Mouse (Mus musculus): ENCODE measurements at regions not wholly inside any gene's neighbourhood (a gene's known extent, or its start where the extent isn't known, plus 50 kb on each side); places are given as distances from the start of the nearest gene placed in this dataset.
A peak's percentile ranks its signal among the peaks of the same experiment; 100 is the strongest.

- DNase-seq (ENCODE audit: low read depth in 2 of 2, low spot score in 2 of 2): no peak
Measured at GRCm38 (mm10) chr1:183619451-183620059, 201.5 kb downstream of the Hhipl2 start.

GRCm38 (mm10) chr1:183622341-183622740, 204.3 kb downstream of the Hhipl2 start:
- DNase-seq (ENCODE audit: low read depth in 2 of 2, low spot score in 2 of 2): no peak

- DNase-seq (ENCODE audit: low read depth in 2 of 2, low spot score in 2 of 2): no peak
Measured at GRCm38 (mm10) chr1:183624266-183624665, 206.3 kb downstream of the Hhipl2 start.

DNA sequence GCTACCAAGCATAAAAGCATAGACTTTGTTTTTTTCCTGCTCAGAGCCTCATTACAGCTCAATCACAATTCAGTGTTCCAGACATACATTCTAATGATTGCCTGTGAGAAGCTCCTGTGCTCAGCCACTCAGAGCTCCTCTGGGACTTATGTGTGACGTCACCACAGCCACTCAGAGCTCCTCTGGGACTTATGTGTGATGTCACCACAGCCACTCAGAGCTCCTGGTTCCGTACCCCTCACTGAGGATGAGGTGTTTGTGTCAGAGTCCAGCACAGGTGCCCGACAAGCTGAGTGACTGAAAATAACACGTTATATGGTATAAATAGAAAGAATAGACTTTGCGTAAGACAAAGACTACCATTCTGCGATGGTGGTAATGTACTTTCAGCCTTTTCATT, 215.8 kb downstream of the Hhipl2 start:
- DNase-seq (ENCODE audit: low read depth in 2 of 2, low spot score in 2 of 2): no peak

DNA sequence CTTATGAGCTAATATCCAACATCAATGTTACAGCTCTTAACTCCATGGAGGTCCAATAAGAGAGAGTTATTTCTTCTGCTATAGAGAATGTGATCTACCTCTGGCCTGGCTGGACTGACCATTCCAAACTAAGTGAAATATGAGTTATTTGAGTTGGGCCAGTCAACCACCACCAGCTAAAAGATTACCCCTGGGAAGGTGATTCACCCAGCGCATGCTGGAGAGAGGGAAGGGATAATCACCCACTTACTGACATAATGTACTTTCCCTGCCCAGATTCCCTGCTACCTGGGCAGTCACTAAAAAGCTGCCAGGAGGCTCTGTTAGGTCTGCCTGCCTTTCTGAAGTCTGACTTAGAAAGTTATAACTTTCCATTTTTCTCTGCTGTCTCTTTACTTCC, 216.8 kb downstream of the Hhipl2 start:
- DNase-seq (ENCODE audit: low read depth in 2 of 2, low spot score in 2 of 2): no peak

DNA sequence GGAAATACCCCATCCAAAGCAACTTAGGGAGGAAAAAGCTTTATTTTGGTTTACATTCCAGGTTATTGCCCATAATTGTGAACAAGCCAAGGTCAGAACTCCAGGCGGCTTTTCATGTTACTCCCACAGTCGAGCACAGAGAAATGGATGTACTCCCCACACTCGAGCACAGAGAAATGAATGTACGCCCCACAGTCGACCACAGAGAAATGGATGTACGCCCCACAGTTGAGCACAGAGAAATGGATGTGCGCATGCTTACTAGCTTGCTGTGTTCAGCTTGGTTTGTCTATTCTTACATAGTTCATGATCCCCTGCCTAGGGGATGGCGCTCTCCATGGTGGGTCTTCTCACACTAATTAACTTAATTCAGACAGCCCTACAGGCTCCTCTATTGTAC, 219.2 kb downstream of the Hhipl2 start:
- DNase-seq (ENCODE audit: low read depth in 2 of 2, low spot score in 2 of 2): no peak

DNA sequence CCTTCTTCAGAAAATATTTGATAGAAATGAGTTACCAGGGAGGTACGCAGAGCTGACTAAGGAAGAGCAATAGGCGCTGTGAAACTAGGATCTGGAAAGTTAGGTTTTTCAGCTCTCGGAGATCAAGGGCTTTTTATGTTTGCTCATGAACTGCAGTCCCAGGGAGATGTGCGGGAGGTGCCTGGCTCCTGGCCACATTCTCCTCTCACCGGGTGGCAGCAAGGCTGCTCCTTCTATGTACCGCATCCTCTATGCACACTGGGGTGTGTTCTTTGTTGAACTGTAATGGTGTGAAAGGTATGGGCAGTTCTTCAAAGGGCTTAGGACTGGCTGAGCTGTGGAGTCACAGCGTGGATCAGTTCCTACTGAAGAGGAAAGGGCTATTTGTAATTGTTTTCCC, 221.3 kb downstream of the Hhipl2 start:
- DNase-seq (ENCODE audit: low read depth in 2 of 2, low spot score in 2 of 2): no peak

- DNase-seq (ENCODE audit: low read depth in 2 of 2, low spot score in 2 of 2): no peak
Measured at GRCm38 (mm10) chr1:183640568-183640967, 222.6 kb downstream of the Hhipl2 start.

GRCm38 (mm10) chr1:183644001-183644400, 226.0 kb downstream of the Hhipl2 start:
- no peak for DNase-seq (ENCODE audit: low read depth in 2 of 2, low spot score in 2 of 2)

- DNase-seq (ENCODE audit: low read depth in 2 of 2, low spot score in 2 of 2): no peak
Measured at GRCm38 (mm10) chr1:183653878-183654277, 235.9 kb downstream of the Hhipl2 start.

GRCm38 (mm10) chr1:183657043-183657442, 239.0 kb downstream of the Hhipl2 start:
- DNase-seq (ENCODE audit: low read depth in 2 of 2, low spot score in 2 of 2): peak in 1 of 2 experiments; percentile 22

GRCm38 (mm10) chr1:183660541-183660940, 242.5 kb downstream of the Hhipl2 start:
- no peak for DNase-seq (ENCODE audit: low read depth in 2 of 2, low spot score in 2 of 2)

GRCm38 (mm10) chr1:183662369-183663043, 244.5 kb downstream of the Hhipl2 start:
- DNase-seq (ENCODE audit: low read depth in 2 of 2, low spot score in 2 of 2): no peak

DNA sequence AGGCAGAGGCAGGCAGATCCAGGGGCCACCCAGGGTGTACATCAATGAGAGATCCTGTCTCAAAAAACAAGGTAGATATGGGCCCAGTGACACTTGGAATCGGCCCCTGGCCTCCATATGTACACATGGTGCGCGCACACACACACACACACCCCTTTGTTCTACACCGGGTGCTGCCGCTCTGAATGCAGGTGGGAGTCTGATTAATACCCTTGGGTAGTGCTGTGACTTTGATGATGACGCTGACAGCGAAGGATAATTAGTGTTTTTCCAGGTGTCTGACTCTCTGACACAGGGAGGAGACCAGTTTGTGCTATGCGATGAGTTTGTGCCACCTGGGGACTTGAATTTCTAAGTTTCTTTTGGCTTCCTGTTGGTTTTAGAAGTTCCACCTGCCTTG, 251.3 kb downstream of the Hhipl2 start:
- no peak for DNase-seq (ENCODE audit: low read depth in 2 of 2, low spot score in 2 of 2)

- no peak for DNase-seq (ENCODE audit: low read depth in 2 of 2, low spot score in 2 of 2)
Measured at GRCm38 (mm10) chr1:183669674-183670073, 251.7 kb downstream of the Hhipl2 start.

GRCm38 (mm10) chr1:183670542-183670941, 252.5 kb downstream of the Hhipl2 start:
- no peak for DNase-seq (ENCODE audit: low read depth in 2 of 2, low spot score in 2 of 2)

DNA sequence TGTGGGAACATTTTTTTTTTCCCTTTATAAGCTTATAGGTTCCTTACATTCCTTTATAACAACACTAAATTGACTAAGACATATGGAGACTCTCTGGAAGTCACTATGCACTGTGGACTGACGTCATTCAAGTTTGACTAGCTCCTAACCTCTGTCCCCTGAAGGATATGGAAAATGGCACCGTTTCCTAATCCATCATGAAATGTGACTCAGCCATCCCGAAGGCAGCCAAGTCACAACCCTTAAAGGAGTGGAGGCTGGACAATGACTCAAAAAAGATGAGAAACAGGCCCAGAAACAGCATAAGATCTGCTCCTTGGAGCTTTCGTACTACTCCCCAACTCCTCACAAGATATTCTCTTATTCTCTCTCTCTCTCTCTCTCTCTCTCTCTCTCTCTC, 253.5 kb downstream of the Hhipl2 start:
- no peak for DNase-seq (ENCODE audit: low read depth in 2 of 2, low spot score in 2 of 2)

DNA sequence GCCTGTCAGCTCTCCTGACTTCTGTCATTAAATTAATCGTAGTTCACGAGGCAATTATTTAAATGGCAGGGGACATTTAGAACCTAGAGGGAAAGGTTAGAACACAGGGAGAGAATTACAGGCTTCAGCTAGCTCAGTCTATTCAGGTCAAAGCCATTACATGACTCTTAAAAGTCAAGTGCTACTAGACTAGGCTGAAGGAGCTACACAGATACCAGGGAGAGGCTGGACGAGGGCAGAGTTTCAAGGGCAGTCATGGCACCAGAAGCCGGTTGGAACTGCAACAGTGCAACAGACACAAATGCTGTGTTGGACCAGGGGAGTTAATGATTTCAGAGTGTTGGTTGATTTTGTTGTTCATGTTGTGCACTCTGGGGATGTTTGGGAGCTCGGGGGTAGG, 254.5 kb downstream of the Hhipl2 start:
- no peak for DNase-seq (ENCODE audit: low read depth in 2 of 2, low spot score in 2 of 2)

GRCm38 (mm10) chr1:183677585-183677984, 259.6 kb downstream of the Hhipl2 start:
- no peak for DNase-seq (ENCODE audit: low read depth in 2 of 2, low spot score in 2 of 2)

- DNase-seq (ENCODE audit: low read depth in 2 of 2, low spot score in 2 of 2): no peak
Measured at GRCm38 (mm10) chr1:183679949-183680348, 261.9 kb downstream of the Hhipl2 start.

DNA sequence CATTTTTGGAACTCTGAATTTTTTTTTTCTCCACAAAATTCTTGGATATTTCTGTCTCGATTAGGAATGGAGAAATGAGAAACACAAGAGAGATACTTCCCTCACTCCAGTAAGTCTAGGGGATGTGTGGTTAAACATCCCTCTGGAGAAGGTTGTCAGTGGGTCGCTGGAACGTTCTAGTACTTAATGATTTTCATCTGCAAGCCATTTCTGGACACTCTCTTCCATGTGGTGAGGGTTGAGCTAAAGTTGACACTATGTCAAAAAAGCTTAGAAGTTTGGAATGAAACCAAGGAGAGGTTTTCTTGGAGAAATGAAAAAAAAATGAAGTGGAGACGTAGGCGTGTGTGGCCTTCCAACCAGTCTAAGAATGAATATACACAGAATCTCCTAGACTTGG, 268.0 kb downstream of the Hhipl2 start:
- no peak for DNase-seq (ENCODE audit: low read depth in 2 of 2, low spot score in 2 of 2)

DNA sequence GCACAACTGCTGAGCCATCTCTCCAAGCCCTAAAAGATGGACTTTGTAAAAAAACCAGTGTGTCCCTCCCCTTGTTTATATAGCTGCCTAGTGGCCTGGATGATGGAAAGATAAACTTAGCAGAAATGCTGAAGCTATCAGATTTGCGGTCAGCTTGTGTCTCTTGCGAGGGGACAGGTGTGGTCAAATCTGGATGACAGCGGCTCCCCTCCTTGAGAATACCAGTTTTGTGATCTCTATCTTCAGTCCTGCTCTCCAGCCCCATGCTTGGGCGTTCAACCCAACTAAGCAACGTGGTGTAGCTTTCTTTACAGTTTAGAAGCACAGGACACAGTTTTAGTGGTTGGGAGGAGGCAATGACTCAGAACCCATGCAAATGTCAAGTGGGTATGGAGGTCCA, 274.7 kb downstream of the Hhipl2 start:
- DNase-seq (ENCODE audit: low read depth in 2 of 2, low spot score in 2 of 2): no peak

DNA sequence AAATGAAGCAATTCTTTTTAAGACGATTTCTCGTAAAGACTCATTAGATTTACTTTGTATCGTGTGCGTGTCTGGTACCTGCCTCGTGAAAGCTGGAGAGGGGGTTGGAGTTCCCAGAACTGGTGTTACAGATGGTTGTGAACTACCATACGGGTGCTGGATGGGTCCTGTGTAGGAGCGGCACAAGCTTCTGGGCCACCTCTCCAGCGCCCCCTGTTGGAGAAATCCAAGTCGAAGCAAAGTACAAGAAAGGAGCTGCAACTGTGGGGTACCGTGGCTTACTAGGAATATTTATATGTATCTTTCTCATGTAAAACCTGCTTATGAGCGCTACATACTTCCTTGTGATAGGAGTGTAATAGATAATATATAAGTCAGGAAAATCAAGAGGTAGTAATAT, 281.3 kb downstream of the Hhipl2 start:
- DNase-seq (ENCODE audit: low read depth in 2 of 2, low spot score in 2 of 2): peak in 1 of 2 experiments; percentile 19
